Mouse (Mus musculus) stomach, embryonic 14.5 days (tissue): Measurements from ENCODE around the gene Mospd3. TPM values are rescaled to one million over a fixed set of nuclear protein-coding genes. Genes with fewer than 3 reads are reported as not detected.

Experiments used
- polyA plus RNA-seq: library from polyadenylated mRNA; unstranded; fragments of >200 nt; fragmentation: Nextera tagmentation; extraction: Ambion mirVana; gene quantifications from 2 replicates; pipeline ENCODE4 v1.2.1, GENCODE M21; 2014

The Mospd3 gene
- polyA plus RNA-seq, 1 experiment from 2014 or later, result 34.2 TPM

Other genes starting within 250 kb of the Mospd3 start
- 1.1 and 1.5 TPM in 2 replicates for gene Zan, start 124.0 kb downstream of the Mospd3 start, polyA plus RNA-seq
- gene Pop7, start 98.5 kb downstream of the Mospd3 start, polyA plus RNA-seq, result 51.7 and 56.2 TPM in 2 replicates
- 16.0 and 16.3 TPM in 2 replicates for gene Gigyf1, start 82.5 kb downstream of the Mospd3 start, polyA plus RNA-seq
- gene Epo, start 67.8 kb downstream of the Mospd3 start, polyA plus RNA-seq, result 0.38 TPM in 1 of 2 replicates, not detected in the other
- gene Gnb2, start 67.5 kb downstream of the Mospd3 start, polyA plus RNA-seq, result 404 and 443 TPM in 2 replicates
- gene Actl6b, start 47.5 kb downstream of the Mospd3 start, polyA plus RNA-seq, result 6.7 and 7.3 TPM in 2 replicates
- 0.43 and 0.46 TPM in 2 replicates for gene Tfr2, start 31.2 kb downstream of the Mospd3 start, polyA plus RNA-seq
- 143 and 145 TPM in 2 replicates for gene Pcolce, start 12.7 kb upstream of the Mospd3 start, polyA plus RNA-seq
- 0.14 and 0.20 TPM in 2 replicates for gene Fbxo24, start 27.9 kb upstream of the Mospd3 start, polyA plus RNA-seq
- 37.1 and 39.2 TPM in 2 replicates for gene Lrch4, start 28.1 kb upstream of the Mospd3 start, polyA plus RNA-seq
- gene Gm20605, start 28.1 kb upstream of the Mospd3 start, polyA plus RNA-seq, result 8.1 and 10.7 TPM in 2 replicates
- 9.8 and 9.9 TPM in 2 replicates for gene Sap25, start 40.3 kb upstream of the Mospd3 start, polyA plus RNA-seq
- 0.17 TPM in 1 of 2 replicates, not detected in the other for gene Irs3, start 44.7 kb upstream of the Mospd3 start, polyA plus RNA-seq
- gene Agfg2, start 83.7 kb upstream of the Mospd3 start, polyA plus RNA-seq, result 12.9 and 13.2 TPM in 2 replicates
- 1.0 and 1.4 TPM in 2 replicates for gene Nyap1, start 140.5 kb upstream of the Mospd3 start, polyA plus RNA-seq
- 118 and 132 TPM in 2 replicates for gene Tsc22d4, start 144.7 kb upstream of the Mospd3 start, polyA plus RNA-seq
- 32.7 and 38.1 TPM in 2 replicates for gene Ppp1r35, start 177.8 kb upstream of the Mospd3 start, polyA plus RNA-seq
- 13.6 and 17.6 TPM in 2 replicates for gene Mepce, start 186.6 kb upstream of the Mospd3 start, polyA plus RNA-seq
- 22.3 and 23.3 TPM in 2 replicates for gene Zcwpw1, start 186.7 kb upstream of the Mospd3 start, polyA plus RNA-seq
- gene Pilra, start 235.2 kb upstream of the Mospd3 start, polyA plus RNA-seq, result 1.4 and 1.9 TPM in 2 replicates